Mouse (Mus musculus) liver, embryonic 14.5 days (tissue): ENCODE measurements around the gene Fgd6. TPM values are rescaled to one million over a fixed set of nuclear protein-coding genes. Genes with fewer than 3 reads are reported as not detected.

ENCODE experiments used
- ATAC-seq: fragments of 200-750 bp; cut with Nextera tagmentation; 2 replicates; pipeline ENCODE4 v1.8.0; 2017; ENCODE audit warnings: moderate number of reproducible peaks, mild to moderate bottlenecking, moderate library complexity; ENCODE audit not compliant: insufficient read depth
- DNase-seq, 3 experiments: peaks; one replicate each; pipeline ENCODE4 v3.0.0-alpha.2; 2012 to 2013; ENCODE audit warnings: low read depth in 3 of 3, low spot score in 3 of 3
- H3K27ac ChIP-seq: fragments of 300-500 bp; sonication (generic); 2 replicates; pipeline ENCODE4 v1.5.1; 2014; ENCODE audit warnings: moderate library complexity, mild to moderate bottlenecking, control low read depth, inconsistent platforms
- H3K27me3 ChIP-seq: fragments of 300-500 bp; sonication (generic); 2 replicates; pipeline ENCODE4 v1.6.1; 2014; ENCODE audit warnings: mild to moderate bottlenecking, low read length, moderate library complexity; ENCODE audit not compliant: control insufficient read depth, insufficient read depth
- H3K36me3 ChIP-seq: fragments of 300-500 bp; sonication (generic); replicated peaks from 2 replicates; pipeline ENCODE4 v1.6.1; 2014; ENCODE audit warnings: low read depth; ENCODE audit not compliant: control insufficient read depth, insufficient read depth
- H3K4me1 ChIP-seq, 2 experiments: fragments of 200-500 bp in 1 of 2; fragments of 300-500 bp in 1 of 2; sonication (generic) in 1 of 2; replicated peaks; 2 replicates each; pipeline ENCODE4 v1.6.1; 2012 to 2014; ENCODE audit warnings: antibody characterized with exemption in 1 of 2, inconsistent platforms in 1 of 2, low read length in 1 of 2; ENCODE audit not compliant: control insufficient read depth in 2 of 2, insufficient read depth in 2 of 2
- H3K4me2 ChIP-seq: fragments of 300-500 bp; sonication (generic); 2 replicates; pipeline ENCODE4 v1.6.1; 2014; ENCODE audit warnings: low read depth, mild to moderate bottlenecking, control low read depth, moderate library complexity
- H3K4me3 ChIP-seq, 2 experiments: fragments of 200-500 bp in 1 of 2; fragments of 300-500 bp in 1 of 2; sonication (generic) in 1 of 2; 2 replicates each; pipeline ENCODE4 v1.5.1; 2012 to 2014; ENCODE audit warnings: low read depth in 2 of 2, low read length in 2 of 2, mild to moderate bottlenecking in 2 of 2, control low read depth in 1 of 2, inconsistent platforms in 1 of 2, moderate library complexity in 1 of 2; ENCODE audit not compliant: insufficient read depth in 1 of 2
- H3K9ac ChIP-seq: fragments of 300-500 bp; sonication (generic); replicated peaks from 2 replicates; pipeline ENCODE4 v1.6.1; 2014; ENCODE audit warnings: mild to moderate bottlenecking, control low read depth, moderate library complexity
- H3K9me3 ChIP-seq: fragments of 300-500 bp; sonication (generic); 2 replicates; pipeline ENCODE4 v1.6.1; 2016; ENCODE audit warnings: low read length, mixed read lengths; ENCODE audit not compliant: control insufficient read depth
- CTCF ChIP-seq: IDR thresholded peaks from 2 replicates; pipeline ENCODE4 v1.5.1; 2016; ENCODE audit warnings: antibody characterized with exemption, low read depth, control low read depth
- EP300 ChIP-seq: IDR thresholded peaks from 2 replicates; pipeline ENCODE4 v1.6.1; 2016; ENCODE audit warnings: antibody characterized with exemption, low read depth
- WGBS: fragments of 180-500 bp; shearing (Covaris S2); extraction: QIAGEN DNeasy Blood & Tissue Kit; methylation state at CpG from one replicate; pipeline ENCODE4 v1.1.7; 2014; ENCODE audit not compliant: insufficient replicate concordance; 5-methylcytosine and 5-hydroxymethylcytosine counted together
- polyA plus RNA-seq, 2 experiments: library from polyadenylated mRNA; depleted of rRNA in 1 of 2; stranded (reverse) in 1 of 2; unstranded in 1 of 2; fragments of >200 nt; fragmentation: Nextera tagmentation in 1 of 2; extraction: Ambion mirVana in 1 of 2; gene quantifications; 2 replicates each; pipeline versions ENCODE4 v1.2.1 to v1.2.3; 2012 to 2014

Fgd6 gene
- polyA plus RNA-seq, 2 experiments = 2.4 to 2.9 TPM

DNA sequence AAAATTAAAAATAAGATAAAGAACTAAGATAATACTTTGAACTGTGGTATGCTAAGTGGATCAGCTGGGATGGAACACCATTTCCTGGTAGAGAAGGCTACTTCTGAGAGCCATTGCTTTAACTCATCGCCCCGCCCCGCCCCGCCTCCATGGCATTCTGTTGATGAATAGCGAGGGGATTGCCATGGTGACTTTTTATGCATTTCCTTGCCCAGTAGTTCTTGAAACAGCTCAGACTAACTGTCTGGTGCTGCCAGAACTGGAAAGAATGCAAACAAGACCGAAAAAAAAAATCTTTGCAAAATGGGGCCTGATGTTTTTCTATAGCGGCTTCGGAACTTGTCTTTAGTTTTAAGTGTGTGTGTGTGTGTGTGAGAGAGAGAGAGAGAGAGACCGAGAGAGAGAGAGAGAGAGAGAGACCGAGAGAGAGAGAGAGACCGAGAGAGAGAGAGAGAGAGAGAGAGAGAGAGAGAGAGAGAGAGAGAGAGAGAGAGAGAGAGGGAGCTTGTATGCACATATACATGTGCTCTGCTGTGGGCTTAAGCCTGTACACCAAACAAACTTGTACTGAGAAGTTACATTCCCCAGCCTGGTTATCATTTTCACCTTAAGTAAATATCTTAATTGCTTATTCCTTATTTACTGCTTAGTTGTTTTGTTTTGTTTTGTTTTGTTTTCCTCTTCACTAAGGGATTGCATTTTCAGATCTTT lies 51.7 kb downstream of the Fgd6 start:
- ATAC-seq (no peak), DNase-seq (no peak)
- Histone ChIP-seq H3K9ac (no peak overlapping the region), H3K36me3 (peaks cover 7% of the 10 kb centered on the region), H3K4me2 (no peak overlapping the region), H3K27me3 (no peaks in the 10 kb centered on the region), H3K4me1 (peaks cover 0 to 4% of the 10 kb centered on the region in 2 experiments; a peak in 2 of 4 replicates), H3K9me3 (no peaks in the 10 kb centered on the region), H3K27ac (no peak overlapping the region), H3K4me3 (no peak overlapping the region)
- TF ChIP-seq CTCF (no peak), EP300 (no peak)
- WGBS = 79% methylated on average over 8 of the region's 11 CpGs

DNA sequence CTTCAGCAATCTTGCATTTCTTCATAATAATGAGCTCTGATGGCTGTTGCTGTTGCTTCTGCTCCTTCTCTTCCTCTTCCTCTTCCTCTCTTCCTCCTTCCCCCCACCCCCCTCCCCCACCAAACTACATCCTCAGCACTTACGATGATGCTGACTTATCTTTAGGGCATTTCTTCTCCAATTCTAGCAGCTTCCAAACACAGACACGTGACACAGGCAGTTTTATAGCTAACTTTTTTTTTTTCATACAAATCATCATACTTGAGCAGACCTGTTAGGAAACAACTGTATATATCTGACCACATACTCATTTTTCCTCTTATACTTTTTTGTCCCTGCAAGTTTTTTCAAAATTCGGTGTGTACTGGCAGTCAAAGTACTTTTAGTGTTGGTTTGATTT lies 54.2 kb downstream of the Fgd6 start:
- ATAC-seq (no peak), DNase-seq (no peak)
- no peak overlapping the region for H3K9ac ChIP-seq
- H3K4me1 ChIP-seq = peaks cover 0 to 6% of the 10 kb centered on the region in 2 experiments; a peak in 2 of 4 replicates
- no peak overlapping the region for H3K4me2 ChIP-seq
- no peak overlapping the region for H3K27ac ChIP-seq
- TF ChIP-seq EP300 (no peak), CTCF (no peak)
- no peaks in the 10 kb centered on the region for H3K27me3 ChIP-seq
- peaks cover 7% of the 10 kb centered on the region for H3K36me3 ChIP-seq
- 59% methylated on average over 3 of the region's 3 CpGs for WGBS
- no peaks in the 10 kb centered on the region for H3K9me3 ChIP-seq
- H3K4me3 ChIP-seq = no peak overlapping the region

DNA sequence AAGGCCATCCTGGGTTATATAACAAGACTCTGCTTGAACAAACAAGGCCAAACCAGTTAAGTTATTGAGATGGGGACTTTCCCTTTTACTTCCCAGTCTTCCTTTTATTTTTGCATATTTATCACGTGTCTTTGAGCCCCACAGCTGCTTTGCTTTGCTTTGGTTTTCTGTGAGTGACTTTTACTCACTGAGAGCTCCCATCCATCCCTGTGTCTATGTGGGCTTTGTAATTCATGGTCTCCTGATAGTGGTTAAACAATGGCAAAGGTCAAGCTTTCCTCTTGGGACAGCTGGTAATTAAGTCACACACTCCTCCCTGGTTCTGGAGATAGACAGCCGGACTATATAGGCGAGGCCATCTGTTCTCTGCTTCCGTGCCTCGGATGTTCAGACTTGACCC lies 57.7 kb downstream of the Fgd6 start:
- Histone ChIP-seq H3K4me1 (peaks cover 15 to 22% of the 10 kb centered on the region in 2 experiments), H3K9ac (no peak overlapping the region), H3K27me3 (no peaks in the 10 kb centered on the region), H3K27ac (no peak overlapping the region), H3K36me3 (peaks cover 7% of the 10 kb centered on the region), H3K4me3 (no peak overlapping the region), H3K4me2 (no peak overlapping the region), H3K9me3 (no peaks in the 10 kb centered on the region)
- DNase-seq (no peak), ATAC-seq (no peak)
- 68% methylated on average over 5 of the region's 5 CpGs for WGBS
- TF ChIP-seq EP300 (no peak), CTCF (no peak)

DNA sequence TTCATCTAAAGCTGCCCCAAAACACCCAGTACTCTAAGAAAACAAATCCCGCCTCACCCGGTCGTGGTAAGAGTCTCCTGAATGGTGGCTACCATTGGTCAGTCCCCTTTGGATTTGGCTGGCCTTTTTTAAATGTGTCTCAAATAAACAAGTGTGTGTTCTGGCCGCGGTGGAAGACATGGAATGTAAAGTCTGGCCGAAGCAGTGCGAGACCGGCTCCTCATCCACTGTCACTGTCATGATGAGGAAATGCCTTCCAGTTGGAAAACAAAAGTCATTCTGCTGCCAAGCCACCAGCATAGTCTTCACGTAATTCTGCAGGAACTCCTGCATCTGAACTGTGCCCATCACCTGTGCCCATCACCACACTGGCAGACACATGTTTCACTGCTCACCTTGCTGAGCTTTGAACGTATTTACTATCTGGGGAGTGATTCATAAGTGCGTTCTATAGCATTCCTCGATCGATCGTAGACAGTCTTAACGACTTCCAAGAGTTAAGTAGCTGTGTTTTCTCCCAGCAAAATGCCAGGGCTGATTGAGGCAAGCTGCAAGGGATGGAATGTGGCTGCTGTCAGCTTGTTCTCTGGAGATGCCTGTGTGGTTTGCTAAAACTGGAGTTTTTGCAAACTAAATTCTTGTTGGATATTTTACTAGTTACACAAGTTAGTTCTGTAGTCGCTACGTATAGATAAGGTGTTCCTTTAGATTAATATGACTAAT lies 60.1 kb downstream of the Fgd6 start:
- Histone ChIP-seq H3K27ac (no peak overlapping the region), H3K9me3 (no peaks in the 10 kb centered on the region), H3K4me3 (no peak overlapping the region), H3K4me1 (peaks cover 15 to 22% of the 10 kb centered on the region in 2 experiments), H3K36me3 (peaks cover 5% of the 10 kb centered on the region), H3K9ac (no peak overlapping the region), H3K27me3 (no peaks in the 10 kb centered on the region), H3K4me2 (no peak overlapping the region)
- WGBS = 82% methylated on average over 17 of the region's 17 CpGs
- no peak for ATAC-seq
- DNase-seq = no peak
- TF ChIP-seq EP300 (no peak), CTCF (no peak)

DNA sequence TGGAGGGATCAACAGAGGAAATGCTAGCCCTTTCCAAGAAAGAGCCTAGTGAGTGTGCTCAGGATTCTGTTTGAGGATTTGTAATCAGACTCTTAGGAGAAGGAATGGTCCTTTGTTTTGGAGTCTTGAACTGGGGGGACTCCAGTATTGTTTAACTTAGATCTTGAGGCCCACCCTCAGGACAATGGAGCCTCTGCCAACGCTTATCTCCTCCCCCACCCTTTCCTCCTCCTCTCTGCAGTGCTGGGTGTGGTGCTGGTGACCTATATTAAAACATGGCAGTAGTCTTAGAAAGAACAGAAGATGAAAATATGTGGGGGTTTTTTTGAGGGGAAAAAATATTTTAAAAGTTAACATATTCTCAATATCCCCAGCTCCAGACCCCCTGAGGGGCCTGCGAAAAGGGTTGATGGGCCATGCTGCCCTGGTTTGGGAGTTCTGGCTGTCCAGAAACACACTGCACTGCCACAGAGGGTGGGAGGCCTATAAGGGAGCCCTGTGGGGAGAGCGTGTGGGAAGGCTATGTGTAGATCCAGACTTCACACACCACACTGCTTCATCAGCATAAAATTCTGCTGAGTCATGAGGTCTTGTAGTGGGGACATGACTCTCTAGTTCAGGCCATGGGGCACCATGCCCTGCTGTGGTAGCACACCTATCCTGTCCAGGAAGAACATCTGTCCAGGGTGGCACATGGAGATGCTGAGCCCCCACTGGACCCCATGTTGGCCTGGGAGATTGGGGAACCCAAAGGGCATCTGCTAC lies 61.5 kb downstream of the Fgd6 start:
- ATAC-seq (peak; percentile 83), DNase-seq (peak in 2 of 3 experiments; percentile 32 to 49)
- H3K4me1 ChIP-seq = peaks cover 15 to 22% of the 10 kb centered on the region in 2 experiments
- H3K27ac ChIP-seq = peak overlapping the region; percentile 13
- peak overlapping the region; percentile 25 for H3K4me2 ChIP-seq
- 27% methylated on average over 3 of the region's 3 CpGs for WGBS
- 0 out of 2 replicates have a peak, but pooled peaks have one; percentile 1 for TF ChIP-seq CTCF
- TF ChIP-seq EP300 = no peak
- H3K36me3 ChIP-seq = peaks cover under 1% of the 10 kb centered on the region; the same call in 1 of the 2 replicates
- H3K4me3 ChIP-seq = no peak overlapping the region
- no peaks in the 10 kb centered on the region for H3K27me3 ChIP-seq
- no peak overlapping the region for H3K9ac ChIP-seq
- H3K9me3 ChIP-seq = no peaks in the 10 kb centered on the region
